Mouse (Mus musculus): Measurements from ENCODE around the gene Sinhcaf.
A peak's percentile ranks its signal among the peaks of the same experiment; 100 is the strongest.
"Not testable (repeated sequence)": the region's sequence is repeated elsewhere in the genome, so short reads cannot be mapped to it uniquely, and the experiment has no call there.

Gene Sinhcaf

GRCm38 (mm10) chr6:148946409-148946742 is at the start of gene Sinhcaf:
Gene Sinhcaf, minus strand, starts transcription at chr6:148946467.
- peak; percentile 100 for DNase-seq (ENCODE audit: low read depth, low spot score)

- peak; percentile 86 for DNase-seq (ENCODE audit: low read depth, low spot score)
Observed at GRCm38 (mm10) chr6:148994327-148994999, 48.2 kb upstream of the Sinhcaf start.

DNA sequence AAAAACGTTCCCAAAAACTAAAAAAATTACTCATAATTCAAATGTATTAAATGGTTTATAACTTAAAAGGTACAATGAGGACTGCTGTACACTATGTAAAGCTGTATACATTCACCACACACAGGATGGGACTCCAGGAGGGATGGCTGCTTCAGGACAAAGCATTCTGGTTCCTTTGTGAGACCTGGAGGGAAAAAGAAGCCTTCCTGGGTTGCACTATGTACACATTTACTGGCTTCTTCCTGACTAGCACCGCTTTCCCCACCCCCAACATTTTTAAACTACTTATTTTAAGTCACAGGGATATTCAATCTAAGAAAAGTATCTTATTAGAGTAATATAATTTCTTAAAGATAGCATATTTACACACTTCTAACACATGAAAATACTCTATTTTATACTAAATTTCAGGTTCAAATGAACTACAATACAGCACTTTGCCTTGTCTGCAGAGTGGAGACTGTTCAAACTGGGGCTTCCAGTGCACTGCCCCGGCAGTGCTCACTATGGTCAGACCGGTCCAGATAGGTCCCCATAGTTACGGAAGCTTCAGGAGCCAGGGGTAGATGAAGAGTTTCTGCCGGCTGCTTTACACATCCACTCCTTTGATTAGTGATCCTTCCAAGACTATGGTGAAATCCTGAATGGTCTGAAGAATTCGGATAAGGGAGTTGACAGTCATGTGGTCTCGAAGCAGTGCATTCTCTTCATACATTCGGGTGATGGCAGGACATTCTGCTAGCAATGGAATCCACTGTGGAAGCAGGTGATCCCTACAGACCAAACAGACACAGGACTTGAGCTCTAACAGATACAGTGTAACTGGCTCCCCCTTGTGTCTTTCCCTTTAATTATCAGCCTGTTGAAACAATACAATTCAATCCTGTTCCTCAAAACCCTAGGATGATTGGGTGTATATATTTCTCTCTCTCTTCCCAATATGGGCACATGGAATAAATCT is 47.1 kb upstream of the Sinhcaf start:
- DNase-seq (ENCODE audit: low read depth, low spot score): peak; percentile 90

DNA sequence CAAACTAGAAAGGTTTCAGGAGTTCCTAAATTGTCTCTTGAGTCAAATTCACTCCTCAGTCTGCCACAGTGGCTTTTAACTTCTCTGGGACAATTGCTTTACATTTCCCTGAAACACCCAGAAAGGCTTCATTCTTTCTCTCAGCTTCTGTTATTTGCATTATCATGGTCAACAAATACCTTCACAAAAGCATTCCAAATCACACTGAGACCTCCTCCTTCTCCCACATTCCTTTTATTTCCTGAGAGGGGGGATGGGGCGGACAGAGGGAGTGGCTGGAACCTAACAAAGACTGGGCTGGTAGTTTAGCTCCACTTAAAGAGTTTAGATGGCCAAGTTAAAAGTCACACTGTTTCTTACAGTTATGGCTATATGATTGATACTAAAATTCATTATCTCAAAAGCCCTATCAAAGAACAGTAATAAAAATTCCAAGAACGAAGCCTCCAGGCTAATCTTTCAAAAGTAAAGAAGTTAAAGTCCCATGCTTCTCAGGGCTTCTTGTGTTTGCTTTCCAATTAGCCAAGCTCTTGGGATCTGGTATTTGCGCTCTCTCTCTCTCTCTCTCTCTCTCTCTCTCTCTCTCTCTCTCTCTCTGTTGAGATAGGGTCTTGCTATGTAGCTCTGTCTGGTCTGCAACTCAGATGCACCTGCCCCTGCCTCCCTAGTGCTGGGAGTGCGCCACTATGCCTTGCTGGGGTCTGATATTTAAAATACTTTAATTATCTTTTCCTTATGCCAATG is 46.3 kb upstream of the Sinhcaf start:
- DNase-seq (ENCODE audit: low read depth, low spot score): peak; percentile 98

- peak; percentile 77 for DNase-seq (ENCODE audit: low read depth, low spot score)
Observed at GRCm38 (mm10) chr6:148991660-148992372, 45.5 kb upstream of the Sinhcaf start.

DNA sequence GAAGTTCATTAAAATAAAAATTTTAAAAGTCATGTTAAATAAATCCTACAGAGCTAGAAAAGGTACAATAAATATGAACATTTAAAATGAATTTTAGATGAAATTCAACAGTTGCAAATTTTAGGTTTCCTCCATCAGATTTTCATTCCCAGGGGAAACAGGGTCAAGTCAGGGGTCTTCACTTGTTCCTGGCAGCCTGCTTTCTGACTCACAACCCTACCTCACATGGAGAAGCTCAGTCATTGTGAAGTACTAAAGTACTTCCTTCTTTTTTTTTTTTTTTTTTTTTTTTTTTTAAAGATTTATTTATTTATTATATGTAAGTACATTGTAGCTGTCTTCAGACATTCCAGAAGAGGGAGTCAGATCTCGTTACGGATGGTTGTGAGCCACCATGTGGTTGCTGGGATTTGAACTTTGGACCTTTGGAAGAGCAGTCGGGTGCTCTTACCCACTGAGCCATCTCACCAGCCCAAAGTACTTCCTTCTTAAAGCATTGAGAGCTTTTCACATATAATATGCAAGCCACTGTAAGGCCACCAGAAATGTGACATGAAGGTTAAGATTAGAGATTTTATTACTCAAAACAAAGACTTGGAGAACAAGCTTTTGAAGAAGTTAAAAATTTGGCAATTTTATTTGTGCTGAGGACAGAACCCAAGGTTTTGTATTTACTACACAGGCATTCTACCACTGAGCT is 43.7 kb upstream of the Sinhcaf start:
- DNase-seq (ENCODE audit: low read depth, low spot score): not testable (repeated sequence)

GRCm38 (mm10) chr6:148986003-148986402 is 39.7 kb upstream of the Sinhcaf start:
- peak; percentile 39 for DNase-seq (ENCODE audit: low read depth, low spot score)

- DNase-seq (ENCODE audit: low read depth, low spot score): no peak
Observed at GRCm38 (mm10) chr6:148980495-148980894, 34.2 kb upstream of the Sinhcaf start.

GRCm38 (mm10) chr6:148975096-148975495 is 28.8 kb upstream of the Sinhcaf start:
- no peak for DNase-seq (ENCODE audit: low read depth, low spot score)

- no peak for DNase-seq (ENCODE audit: low read depth, low spot score)
Observed at GRCm38 (mm10) chr6:148972891-148973290, 26.6 kb upstream of the Sinhcaf start.

- DNase-seq (ENCODE audit: low read depth, low spot score): peak; percentile 46
Observed at GRCm38 (mm10) chr6:148972059-148972848, 26.0 kb upstream of the Sinhcaf start.

GRCm38 (mm10) chr6:148971385-148971940 is 25.2 kb upstream of the Sinhcaf start:
- DNase-seq (ENCODE audit: low read depth, low spot score): peak; percentile 73

- DNase-seq (ENCODE audit: low read depth, low spot score): no peak
Observed at GRCm38 (mm10) chr6:148961285-148961684, 15.0 kb upstream of the Sinhcaf start.

- DNase-seq (ENCODE audit: low read depth, low spot score): no peak
Observed at GRCm38 (mm10) chr6:148959540-148960238, 13.4 kb upstream of the Sinhcaf start.

- peak; percentile 40 for DNase-seq (ENCODE audit: low read depth, low spot score)
Observed at GRCm38 (mm10) chr6:148958712-148959111, 12.4 kb upstream of the Sinhcaf start.

DNA sequence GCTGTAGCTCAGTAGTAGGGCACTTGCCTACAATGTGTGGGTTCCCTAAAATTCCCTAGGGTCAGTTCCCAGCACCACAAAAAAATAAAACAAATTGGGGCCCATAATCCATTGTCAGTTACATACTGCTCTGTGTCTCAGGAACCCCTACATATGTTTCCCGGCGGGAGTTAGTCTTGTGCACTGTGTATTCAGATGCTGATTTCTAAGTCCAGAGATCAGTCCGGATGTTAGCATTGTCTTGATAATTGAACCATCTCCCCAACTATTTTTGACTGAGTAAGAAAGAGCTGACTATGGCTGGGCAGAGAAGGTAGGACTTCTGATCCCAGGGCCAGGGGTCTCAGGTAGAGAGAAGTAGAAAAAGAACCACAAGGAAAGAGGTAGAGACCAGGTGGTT is 10.8 kb upstream of the Sinhcaf start:
- DNase-seq (ENCODE audit: low read depth, low spot score): peak; percentile 72

- peak; percentile 87 for DNase-seq (ENCODE audit: low read depth, low spot score)
Observed at GRCm38 (mm10) chr6:148955641-148956420, 9.6 kb upstream of the Sinhcaf start.

- DNase-seq (ENCODE audit: low read depth, low spot score): no peak
Observed at GRCm38 (mm10) chr6:148946881-148947405, 676 bp upstream of the Sinhcaf start.
